Mouse (Mus musculus): ENCODE results near the gene Scml4.

Scml4 gene

DNA sequence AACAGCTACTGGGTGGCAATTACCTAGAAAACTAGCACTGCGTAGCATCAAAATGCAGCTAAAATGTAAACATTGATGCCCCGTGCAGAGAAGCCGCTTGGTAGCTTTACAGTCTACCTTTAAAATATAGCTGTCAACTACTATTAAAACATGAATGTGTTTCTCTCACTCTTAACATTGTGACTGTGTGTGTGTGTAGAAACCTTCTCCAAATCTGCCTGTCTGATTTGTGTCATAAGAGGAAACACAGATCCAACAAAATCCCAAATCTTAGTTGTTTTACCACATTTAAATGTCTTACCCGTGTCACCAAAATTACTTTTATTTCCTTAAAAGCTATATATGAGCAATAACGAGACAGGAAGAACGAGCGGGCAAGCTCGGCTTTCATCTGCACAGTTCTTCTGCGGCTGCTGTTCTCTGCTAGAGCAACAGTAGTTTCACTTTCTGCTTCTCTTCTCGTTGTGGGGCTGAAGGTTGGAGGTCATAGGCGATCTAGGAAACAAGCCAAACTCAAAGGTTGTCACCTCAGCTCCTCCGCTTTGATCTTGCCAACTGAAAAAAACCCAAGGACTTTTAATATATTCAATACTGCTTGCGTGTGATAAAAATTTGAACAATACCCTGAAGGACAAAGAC lies 2.1 kb downstream of the Scml4 start:
- peak; percentile 78 for DNase-seq

DNA sequence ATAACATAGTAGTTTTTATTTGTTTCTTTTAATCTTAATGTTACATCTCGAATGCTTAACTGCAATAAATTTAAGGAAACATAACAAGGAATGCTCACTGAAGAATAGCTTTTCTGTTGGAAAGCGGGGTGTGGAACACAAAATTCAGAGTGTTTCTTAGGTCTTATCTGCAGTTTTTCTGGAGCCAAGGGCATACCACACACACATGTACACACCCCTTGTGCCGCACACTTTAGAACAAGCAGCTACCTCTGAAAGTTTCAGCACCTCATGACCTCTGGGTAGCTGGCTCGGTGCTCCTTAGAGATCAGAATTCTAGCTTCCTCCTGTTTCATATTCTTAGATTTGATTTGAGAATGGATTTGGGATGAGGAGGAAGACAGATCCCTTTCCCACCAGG lies 2.6 kb downstream of the Scml4 start:
- no peak for DNase-seq

DNA sequence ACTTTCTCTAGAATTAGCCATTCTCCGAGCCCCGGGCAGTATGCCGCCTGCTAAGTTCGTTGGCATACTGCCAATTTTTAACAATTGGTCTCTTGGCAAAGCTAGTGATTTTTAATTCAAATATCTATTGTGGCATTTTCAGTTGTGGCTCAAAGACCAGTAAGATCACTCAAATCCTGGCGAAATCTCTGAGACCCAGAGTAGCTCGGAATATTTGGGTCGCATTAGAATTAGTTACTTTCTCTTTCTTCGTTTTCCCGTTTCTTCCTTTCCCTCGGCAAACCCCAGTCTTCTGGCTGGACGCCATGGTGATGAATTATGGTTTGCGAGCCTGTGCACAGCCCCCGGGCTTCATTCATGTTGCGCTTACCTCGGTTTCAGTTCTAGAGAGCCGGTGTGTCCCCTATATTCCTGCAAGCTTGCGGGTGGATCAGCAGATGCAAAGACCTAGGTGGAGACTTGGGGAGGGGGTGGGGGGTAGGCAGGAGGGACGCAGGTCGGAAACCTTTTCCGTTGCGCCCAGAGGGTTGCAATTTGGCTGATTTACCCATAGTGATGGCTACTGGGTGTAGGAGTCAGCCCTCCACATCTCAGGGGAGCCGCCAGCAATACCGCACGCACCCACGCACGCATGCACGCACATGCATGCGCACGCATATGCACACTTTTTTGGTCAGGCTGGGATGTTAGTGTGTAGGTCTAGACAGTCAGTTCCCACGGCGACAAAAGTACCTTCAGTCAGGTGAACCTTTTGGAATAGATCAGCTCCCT lies 3.6 kb downstream of the Scml4 start:
- DNase-seq = peak; percentile 39

DNA sequence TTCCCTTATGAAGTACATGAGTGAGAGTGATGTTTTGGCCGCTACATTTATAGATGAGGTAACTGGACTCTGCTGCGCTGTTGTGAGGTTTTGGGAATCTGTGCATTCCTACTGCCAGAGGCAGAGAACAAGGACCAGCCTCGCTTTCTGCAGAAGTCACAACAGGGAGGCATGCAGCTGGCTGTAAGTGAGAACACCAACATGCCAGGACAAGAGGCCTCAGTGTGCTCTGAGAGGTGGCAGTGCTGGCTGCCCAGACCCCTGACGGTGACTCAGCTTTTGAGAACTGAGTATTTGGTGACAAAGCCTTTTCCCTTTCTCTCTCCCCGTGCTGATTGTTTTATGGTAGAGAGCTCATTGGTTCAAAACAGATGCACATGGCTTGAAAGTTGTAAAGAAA lies 4.5 kb downstream of the Scml4 start:
- no peak for DNase-seq

- DNase-seq = no peak
Observed at GRCm38 (mm10) chr10:42868416-42868815, 8.2 kb downstream of the Scml4 start.

DNA sequence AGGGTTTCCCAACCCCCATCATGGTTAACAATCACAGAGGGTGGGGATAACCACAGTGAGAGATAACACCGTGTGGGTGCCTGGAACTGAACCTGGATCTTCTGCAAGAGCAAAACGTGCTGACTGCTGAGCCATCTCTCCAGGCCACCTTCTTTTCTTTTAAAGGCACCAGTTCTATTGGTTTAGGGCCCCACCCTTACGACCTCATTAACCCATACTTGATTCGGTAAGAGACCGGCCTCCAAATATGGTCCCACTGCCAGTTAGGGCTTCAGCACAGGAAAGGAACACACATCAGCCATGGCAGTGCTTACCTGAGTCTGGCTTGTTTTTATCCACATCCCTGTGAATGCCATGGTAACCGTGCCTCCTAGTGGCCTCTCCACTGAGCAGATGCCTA lies 9.3 kb downstream of the Scml4 start:
- DNase-seq = no peak

- DNase-seq = no peak
Observed at GRCm38 (mm10) chr10:42872269-42873010, 12.3 kb downstream of the Scml4 start.

DNA sequence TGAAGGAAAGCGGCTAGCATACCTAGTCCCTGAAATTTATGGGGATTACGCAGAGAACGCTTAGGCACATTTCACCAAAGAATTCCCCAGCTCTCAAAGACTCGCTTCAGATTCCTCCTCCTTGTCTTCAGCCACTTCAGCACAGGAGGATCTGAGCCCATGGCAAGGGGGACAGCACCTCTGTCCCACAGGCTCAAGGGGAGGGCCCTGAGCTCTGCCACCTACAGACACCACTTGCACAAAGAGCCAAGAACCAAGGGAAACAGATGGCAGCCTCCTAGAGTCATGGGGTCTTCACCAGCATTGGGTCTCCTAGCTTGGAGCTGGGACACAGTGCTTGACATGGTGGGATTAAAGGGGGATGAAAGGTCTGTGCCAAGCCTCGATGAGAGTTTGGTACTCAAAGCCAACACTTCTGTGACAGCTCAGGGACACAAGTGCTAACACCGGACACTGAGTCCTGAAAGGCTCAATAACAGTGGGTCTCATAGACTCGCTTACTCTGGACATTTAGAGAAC lies 13.0 kb downstream of the Scml4 start:
- no peak for DNase-seq

DNA sequence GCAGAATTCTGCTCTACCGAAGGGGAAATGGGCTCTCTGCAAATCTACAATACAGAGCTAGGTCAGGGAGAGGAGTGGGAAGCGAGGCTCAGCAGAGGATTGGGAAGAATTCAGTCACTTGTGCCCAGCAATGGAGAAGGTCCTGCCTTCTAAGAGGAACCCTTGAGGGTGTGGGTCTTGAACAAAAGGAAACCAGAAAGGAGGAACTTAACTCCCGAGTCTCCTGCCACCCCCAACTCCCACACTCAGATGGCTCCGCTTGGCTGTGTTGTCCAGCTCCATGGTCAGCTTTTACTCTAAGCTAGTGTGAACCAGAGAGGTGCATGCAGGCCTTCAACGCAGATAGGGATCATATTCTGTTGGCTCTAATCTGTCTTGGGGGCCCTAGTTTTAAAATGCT lies 16.0 kb downstream of the Scml4 start:
- DNase-seq = no peak

- no peak for DNase-seq
Observed at GRCm38 (mm10) chr10:42879269-42879681, 19.1 kb downstream of the Scml4 start.

DNA sequence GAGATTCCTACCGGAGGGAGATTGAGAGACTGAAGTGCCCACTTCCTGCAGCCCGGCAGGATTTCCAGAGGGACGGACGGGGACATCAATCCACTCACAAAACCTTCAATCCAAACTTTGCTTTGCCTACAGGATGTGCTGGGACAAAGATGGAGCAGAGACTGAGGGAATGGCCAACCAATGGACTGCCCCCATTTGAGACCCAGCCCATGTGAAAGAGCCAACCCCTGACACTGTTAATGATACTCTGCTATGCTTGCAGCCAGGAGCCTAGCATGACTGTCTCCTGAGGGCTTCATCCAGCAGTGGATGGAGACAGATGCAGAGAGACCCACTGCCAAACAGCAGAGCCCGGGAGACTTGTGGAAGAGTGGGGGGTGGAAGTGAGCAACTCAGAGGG lies 19.5 kb downstream of the Scml4 start:
- no peak for DNase-seq

DNA sequence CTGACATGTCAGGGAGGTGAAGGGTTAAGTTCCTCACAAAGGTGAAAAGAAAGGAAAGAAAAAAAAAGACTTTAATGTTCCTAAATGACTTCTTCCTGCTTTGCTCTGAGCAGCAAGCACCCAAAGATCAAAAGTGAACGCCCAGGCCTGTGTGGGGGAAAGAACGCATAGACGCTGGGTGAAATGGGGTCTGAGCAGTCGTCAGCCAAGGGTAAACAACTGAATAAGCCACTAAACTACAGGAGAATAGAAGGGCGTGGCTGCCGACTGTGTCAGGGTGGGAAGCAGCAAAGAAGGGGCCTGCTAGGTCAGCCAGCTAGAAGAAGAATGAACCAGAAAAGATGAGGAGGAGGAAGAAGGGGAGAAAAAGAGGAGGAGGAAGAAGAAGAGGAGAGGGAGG lies 26.9 kb downstream of the Scml4 start:
- no peak for DNase-seq

GRCm38 (mm10) chr10:42888241-42888640 lies 28.1 kb downstream of the Scml4 start:
- no peak for DNase-seq

GRCm38 (mm10) chr10:42890365-42890764 lies 30.2 kb downstream of the Scml4 start:
- DNase-seq = no peak

DNA sequence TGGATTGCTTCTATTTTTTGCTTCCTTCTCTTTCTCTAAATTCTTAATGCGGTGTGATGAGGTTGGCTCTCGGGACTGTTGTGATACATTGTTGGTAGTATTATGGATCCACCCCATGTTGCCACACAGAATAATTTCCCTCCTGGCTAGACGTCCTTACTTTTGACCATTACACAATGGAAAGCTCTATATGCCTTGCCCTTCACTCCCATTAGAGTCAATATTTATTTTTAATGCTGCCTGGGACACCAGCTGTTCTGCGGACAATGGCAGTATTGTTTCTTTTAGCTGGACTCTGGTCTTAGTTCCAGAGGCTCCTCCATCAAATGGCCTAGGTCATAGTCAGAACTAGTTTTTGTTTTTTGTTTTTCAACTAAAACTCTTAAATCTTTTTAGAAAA lies 32.1 kb downstream of the Scml4 start:
- DNase-seq = no peak

DNA sequence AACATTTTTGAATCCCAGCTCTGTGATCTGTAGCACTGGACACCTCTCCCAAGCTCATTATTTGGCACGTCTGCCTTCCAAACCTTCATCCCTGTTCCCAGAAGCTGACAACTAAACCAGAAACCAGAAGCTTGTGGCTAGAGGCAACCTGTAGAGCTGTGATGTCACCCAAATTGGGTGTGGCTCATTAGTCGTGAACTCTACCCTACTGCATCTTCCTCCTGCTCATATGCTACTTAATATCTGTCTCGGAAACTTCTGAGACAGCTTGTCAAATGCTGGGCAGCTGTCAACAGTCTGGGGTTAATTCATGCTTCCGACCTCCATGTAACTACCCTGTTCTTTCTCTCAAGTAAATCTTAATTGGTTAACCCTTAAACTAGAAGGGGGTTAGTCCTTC lies 32.8 kb downstream of the Scml4 start:
- no peak for DNase-seq

DNA sequence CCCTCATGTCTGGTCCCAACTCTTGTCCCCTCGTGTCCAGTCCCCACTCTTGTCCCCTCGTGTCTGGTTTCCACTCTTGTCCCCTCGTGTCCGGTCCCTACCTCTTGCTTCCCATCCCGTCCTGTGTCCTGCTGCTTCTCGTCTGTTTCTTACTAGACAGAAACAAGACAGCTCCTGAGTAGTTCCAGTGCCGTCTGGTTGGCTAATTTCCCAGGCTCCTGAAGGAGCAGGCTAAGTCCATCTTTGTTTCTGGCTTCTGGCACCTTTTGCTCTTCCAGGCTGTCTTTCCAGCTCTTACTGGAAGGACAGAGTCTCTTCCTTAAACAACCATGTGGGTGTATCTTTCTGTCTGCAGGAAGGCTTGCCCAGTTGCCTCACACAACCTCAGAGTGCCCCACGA lies 33.7 kb downstream of the Scml4 start:
- DNase-seq = no peak

- no peak for DNase-seq
Observed at GRCm38 (mm10) chr10:42894263-42894662, 34.1 kb downstream of the Scml4 start.

DNA sequence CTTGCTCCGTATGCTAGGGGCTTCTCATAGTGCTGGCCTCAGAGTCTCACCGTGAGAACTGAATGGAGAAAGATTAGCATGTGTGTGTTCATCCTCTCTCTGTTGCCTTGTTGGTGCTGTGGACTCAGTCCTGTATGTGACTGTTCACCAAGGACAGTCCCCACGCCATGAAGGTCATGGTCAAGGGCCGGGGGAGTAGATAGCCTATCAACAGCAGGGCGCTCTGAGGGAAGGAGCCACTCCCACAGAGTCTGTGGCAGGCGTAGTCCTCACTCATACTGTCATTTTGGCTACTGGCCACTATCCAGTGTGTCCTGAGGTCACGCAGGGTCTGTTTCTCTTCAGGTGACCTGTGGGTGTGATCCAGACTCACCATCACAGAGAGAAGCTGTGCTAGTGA lies 34.5 kb downstream of the Scml4 start:
- DNase-seq = no peak

GRCm38 (mm10) chr10:42896621-42897020 lies 36.5 kb downstream of the Scml4 start:
- DNase-seq = no peak

DNA sequence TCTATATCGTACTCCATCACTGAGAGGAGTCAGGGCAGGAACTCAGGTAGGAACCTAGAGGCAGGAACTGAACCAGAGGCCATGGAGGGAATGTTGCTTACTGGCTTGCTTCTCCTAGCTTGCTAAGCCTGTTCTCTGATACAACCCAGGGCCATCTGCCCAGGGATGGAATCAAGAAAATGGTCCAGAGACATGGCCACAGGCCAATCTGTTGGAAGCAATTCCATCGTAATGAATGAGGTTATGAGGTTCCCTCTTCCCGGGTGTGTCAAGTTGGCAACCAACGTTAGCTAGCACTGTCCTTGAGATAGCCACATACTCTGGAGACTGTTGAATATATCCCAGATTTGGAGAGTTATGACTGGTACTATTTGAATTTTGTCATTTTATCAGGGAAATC lies 37.0 kb downstream of the Scml4 start:
- DNase-seq = no peak

- DNase-seq = peak; percentile 65
Observed at GRCm38 (mm10) chr10:42897632-42898031, 37.5 kb downstream of the Scml4 start.

GRCm38 (mm10) chr10:42901361-42901760 lies 41.2 kb downstream of the Scml4 start:
- DNase-seq = no peak

DNA sequence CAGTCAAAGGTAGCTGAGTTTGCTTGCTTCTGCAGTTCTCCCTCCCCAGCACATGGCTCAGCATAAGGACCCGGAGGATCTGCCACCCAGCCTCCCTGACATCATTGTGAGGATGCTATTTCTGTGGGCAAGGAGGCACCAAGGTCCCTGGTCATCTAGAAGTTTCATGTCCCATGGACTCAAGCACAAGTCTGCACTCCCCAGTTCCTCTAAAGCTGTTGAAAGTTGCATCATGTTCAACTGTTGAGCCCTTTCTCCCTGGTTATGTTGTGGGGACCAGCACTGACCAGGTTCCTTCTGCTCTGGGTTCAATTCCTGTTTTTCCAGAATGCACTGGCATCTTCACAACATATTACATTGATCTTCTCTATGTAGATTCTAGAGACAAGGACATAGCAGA lies 42.9 kb downstream of the Scml4 start:
- DNase-seq = no peak

Measured in lung, postnatal 36 days (tissue).